Mouse (Mus musculus): ENCODE results near the gene Platr17.
"Not testable (repeated sequence)": the region's sequence is repeated elsewhere in the genome, so short reads cannot be mapped to it uniquely, and the experiment has no call there.

Platr17 gene

DNA sequence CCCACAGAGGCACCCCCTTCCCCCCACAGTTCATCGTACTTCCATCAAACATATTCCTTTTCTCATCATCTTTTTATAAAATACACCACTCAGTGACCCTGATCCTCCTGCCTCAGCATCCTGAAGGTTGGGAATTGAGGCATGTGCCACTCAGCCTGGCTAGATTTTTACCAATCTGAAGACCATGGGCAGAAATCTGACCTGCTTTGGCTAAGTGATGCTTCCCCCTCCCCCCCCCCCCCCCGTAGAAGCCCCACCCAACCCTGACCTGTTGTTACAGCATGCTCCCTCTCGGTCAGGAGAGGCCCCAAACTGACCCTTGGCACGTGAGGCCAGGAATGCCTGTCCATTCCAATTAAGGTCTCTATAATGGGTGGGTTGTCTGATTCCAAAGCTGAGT, at the start of gene Platr17:
TSS of gene Platr17 (plus strand) at position 301 of the 400 bp plus-strand sequence.
- not testable (repeated sequence) for DNase-seq

DNA sequence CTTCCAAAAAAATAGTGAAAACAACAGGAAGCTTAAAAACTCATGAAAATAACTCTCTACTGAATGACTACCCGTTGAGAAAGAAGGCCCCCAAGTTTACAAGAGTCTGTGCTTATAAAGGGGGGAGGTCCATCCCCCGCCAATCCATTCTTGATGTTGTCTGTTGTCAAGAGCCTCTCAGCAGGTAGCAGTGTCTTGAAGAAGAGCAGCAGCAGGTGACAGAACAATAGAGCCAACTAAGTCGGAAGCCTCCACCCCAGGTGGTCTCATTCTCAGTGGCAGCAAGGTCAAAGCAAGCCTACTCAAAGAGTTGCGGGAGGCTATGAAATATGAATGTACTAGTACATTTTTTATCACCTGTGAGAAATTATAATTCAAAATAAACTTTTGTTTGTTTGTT, 47.1 kb upstream of the Platr17 start:
- DNase-seq: no peak

DNA sequence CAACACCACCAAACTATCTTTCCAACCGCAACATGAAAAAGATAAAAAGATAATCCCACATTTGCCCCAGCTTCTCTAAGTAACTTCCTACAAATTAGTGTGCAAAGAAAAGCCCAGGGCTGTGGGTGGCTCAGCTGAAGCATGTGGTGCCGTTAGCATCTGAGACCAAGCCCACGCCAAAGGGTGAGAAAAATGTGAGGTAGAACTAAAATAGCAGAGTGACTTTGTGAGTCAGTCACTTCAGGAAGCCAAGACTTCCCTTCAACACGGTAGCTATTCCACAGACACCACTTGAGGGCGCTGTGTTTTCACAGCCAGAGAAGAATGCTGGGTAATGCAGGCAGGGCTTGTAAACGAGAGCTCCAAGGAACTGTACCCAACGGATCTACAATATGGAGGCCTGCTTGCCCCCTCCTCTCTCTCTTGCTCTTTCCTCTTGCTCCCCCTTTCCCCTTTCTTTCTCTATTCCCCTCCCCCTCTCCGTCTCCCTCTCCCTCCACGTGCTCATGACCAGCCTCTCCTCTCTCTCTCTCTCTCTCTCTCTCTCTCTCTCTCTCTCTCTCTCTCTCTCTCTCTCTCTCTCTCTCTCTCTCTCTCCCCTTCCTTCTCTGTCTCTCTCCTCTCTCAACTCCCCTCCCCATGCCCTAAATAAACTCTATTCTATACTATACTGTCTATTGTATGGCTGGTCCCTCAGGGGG, 39.5 kb upstream of the Platr17 start:
- peak; percentile 17 to 45 for DNase-seq

DNA sequence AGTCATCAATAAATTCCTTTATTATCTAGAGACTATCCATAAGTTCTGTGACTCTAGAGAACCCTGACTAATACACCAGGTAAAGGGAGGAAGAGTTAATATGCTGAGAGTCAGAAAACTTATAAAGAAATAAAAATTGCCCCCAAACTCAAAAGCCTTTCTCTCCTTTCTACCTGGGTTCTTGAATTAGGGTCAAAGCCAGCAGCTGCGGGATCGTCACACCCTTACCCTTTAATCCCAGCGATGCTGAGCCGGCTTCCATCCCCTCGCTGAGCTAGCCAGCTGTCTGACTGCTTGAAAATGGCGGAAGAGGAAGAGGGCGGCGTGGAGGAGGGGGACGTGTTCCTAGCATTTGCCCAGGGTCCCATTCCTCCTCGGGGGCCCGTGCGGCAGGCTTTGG, 31.4 kb upstream of the Platr17 start, which contains the start of gene Gm7029:
TSS of gene Gm7029 (plus strand) at position 301 of the 400 bp plus-strand sequence.
- DNase-seq: not testable (repeated sequence)

DNA sequence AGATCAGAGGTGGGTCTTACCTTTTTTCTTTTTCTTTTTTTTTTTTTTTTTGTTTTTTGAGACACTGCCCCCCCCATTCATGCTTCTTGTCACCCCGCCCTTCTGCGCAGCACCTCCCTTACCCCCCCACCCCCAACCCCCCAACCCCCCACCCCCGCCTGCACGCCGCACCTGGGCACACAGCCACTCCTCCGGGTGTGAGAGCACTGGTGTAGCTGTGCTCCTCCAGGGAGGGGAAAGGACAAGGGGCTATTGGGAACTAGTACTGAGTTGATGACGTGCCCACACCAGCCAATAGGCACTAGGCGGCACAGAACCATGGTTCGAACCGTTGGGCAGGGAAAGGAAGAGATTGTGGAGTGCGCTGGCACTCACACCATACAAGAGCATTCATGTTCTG, 30.5 kb upstream of the Platr17 start:
- peak; percentile 35 to 54 for DNase-seq

DNA sequence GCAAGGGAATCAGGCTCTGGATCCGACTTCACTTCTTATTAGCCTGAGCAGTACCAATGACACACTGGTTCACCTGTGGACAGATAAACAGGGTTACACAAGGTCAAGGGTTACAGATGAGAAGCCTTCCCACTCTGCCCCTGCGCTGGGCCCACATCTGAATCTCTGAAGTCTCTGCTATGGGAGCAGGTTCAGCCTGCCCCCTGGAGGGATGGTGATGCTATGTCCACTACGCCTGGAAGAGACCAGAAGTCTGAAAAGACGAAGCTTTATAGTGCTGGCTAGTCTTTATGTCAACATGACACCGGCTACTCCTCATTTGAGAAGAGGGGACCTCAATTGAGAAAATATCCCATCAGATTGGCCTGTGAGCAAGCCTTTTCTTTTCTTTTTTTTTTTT, 29.1 kb upstream of the Platr17 start:
- DNase-seq: not testable (repeated sequence)

DNA sequence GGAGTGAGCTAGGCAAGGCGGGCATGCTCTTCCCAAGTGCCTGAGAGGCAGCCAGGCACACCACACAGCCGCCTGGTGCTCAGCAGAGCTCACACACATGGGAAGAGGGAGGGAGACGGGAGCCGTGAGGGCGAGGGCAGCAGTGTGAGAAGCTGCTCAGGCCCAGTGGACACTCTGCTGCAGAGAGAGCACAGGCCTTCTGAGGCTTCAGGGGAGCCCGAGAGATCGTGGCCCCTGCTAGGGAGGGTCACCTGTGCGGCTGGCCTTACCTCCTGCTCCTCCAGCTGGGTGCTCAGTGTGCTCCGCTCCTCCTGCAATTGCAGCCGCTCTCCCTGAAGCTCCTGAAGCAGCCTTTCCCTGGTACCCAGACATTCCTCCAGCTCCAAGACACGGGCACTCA, 20.6 kb upstream of the Platr17 start:
- DNase-seq: not testable (repeated sequence)

DNA sequence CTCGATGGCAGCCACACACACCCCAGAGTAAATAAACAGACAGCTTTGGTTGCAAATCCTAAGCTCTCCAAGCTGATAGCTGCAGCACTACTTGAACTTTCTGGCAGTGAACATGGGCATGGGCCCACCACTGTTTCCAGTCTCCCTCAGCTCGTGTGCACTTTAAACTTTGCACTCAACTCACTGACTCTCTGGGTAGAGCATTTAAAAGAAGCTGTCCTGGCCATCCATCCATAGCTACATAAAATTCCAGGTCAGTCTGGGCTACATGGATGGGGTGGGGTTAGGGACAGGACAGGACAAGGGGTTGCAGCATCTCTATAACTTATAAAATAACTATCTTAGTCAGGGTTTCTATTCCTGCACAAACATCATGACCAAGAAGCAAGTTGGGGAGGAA, 17.1 kb upstream of the Platr17 start:
- DNase-seq: not testable (repeated sequence)

DNA sequence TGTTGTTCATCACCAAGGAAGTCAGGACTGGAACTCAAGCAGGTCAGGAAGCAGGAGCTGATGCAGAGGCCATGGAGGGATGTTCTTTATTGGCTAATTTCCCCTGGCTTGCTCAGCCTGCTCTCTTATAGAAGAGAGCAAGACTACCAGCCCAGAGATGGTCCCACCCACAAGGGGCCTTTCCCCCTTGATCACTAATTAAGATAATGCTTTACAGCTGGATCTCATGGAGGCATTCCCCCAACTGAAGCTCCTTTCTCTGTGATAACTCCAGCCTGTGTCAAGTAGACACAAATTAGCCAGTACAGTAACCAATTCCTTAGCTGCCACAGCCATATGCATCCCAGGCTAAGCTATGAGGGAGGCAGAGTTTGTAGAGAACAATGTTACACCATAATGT, 16.7 kb upstream of the Platr17 start:
- not testable (repeated sequence) for DNase-seq

DNA sequence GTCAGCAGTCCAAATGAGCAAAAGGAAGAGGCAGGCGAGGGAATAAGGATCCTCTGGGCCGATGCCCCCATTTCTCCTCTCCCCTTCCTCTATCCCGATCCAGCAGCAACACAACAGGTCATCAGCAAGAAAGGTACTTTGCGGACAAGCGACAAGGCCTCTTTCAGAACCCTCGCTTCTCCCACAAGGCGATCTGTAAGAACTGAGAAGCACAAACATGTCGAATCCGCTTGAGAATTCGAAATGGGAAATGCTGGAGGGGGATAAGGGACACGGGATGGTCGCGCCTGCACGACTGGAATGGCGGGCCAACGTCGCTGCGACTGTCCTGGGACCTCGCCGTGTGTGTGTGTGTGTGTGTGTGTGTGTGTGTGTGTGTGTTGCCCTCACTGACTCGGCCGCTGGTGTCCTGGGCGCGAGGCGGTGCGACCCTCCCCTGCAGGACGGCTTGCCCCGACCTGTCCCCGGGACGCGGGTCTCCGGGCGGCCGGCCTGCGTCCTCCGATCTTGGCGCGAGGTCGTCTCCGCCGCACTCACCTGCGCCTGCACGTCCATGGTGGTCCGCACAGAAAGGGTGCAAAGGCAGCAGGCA, 14.9 kb upstream of the Platr17 start:
- not testable (repeated sequence) for DNase-seq

DNA sequence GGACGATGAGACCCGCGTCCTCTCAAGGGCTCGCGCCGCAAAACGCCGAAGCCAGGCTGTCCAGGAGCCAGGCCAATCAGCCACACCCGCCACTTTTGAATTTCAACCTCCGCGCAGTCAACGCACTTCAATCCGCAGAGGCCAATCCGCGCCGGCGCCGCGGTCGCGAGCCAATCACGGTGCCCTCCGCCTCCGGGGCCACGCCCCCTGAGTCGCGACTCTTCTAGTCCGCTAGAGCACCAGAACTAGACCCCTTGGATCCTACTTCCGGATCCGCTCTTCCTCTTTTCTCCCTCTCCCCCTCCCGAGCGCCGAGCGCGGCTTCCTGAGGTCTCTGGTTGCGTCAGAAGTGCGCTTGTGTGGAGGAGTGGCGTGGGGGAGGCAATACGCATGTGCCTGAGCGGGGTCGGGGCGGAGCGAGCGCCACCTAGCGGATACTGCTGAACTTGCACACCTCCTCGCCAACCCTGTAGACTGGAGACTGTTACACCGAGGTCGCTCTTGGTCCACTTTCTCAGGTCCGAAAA, 14.3 kb upstream of the Platr17 start, which contains the start of gene Kifc1:
TSS of gene Kifc1 (minus strand) at position 129 of the 527 bp plus-strand sequence.
- DNase-seq: peak; percentile 100

DNA sequence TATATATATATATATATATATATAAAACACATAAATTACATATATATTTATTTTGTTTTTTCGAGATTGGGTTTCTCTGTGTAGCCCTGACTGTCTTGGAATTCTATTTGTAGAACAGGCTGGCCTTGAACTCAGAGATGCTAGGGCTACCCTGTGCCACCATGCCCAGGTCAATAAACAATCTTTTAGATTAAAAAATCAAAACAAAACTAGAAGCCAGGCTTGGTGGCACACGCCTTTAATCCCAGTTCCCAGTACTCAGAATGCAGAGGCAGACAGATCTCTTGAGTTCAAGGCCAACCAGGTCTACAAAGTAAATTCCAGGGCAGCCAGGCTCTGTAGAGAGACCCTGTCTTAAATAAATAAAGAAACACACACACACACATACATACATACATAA, 13.6 kb upstream of the Platr17 start:
- no peak for DNase-seq

DNA sequence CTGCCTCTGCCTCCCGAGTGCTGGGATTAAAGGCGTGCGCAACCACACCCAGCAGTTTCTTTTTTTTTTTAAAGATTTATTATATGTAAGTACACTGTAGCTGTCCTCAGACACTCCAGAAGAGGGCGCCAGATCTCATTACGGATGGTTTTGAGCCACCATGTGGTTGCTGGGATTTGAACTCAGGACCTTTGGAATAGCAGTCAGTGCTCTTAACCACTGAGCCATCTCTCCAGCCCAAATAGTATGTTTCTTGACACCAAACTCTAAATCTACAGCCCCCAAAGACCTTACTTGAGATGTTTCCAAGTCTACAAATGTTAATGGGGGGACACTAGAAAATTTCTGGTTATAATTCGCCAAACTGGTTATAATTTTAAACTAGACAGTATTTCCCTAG, 13.0 kb upstream of the Platr17 start:
- not testable (repeated sequence) for DNase-seq

DNA sequence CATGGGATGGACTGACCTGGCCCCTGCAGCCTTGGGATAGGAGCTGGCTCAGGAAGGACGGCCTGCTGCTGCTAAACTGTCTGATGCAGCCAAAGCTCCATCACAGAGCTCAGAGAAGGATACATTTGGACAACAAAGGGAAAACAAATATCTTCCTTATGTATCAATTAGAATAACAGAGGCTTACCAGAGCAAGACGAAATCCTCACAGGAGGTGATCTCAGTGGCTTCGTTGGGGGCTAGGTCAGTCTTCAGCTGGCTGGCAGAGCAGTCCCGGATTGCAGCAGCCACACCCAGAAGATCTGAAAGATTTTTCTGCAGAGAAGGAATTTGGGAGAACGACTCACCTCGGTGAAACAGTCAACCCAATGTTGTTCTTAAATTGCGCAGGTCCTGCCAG, 12.5 kb upstream of the Platr17 start:
- no peak for DNase-seq

DNA sequence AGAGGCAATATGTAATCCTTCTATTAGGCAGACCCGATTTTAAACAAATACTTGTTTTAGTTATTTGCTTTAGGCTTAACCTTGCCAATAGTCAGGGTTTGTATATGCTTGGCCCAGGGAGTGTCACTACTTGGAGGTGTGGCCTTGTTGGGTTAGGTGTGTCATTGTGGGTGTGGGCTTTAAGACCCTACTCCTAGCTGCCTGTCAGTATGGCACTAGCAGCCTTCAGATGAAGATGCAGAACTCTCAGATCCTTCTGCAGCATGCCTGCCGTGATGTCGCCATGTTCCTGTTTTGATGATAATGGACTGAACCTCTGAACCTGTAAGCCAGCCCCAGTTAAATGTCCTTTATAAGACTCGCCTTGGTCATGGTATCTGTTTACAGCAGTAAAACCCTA, 11.9 kb upstream of the Platr17 start:
- not testable (repeated sequence) for DNase-seq

DNA sequence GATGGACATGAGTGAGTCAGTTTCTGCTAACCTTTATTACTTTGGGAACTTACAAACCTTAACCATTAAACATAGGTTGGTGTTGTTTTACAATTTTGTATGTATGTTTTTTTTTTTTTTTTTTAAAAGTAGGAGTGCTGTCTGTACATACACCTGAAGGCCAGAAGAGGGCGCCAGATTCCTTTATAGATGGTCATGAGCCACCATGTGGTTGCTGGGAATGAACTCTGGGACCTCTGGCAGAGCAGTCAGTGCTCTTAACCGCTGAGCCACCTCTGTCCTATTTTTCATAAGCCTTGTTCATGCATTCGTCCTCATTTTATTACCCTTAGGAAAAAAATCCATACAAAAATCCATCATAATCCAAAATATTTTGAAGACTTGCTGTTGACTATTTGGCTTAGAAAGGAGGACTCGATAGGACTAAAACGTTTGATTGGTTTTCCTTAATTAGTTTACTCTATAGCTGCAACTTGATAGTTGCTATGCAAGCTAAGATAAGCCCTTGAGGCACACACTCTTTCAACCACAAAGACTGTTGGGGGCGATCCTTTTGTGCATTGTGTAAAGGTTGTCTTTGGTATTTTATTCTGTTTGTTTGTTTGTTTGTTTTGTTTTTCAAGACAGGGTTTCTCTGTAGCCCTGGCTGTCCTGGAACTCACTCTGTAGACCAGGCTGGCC, 7.7 kb upstream of the Platr17 start:
- peak in 1 of 2 experiments; percentile 62 for DNase-seq

DNA sequence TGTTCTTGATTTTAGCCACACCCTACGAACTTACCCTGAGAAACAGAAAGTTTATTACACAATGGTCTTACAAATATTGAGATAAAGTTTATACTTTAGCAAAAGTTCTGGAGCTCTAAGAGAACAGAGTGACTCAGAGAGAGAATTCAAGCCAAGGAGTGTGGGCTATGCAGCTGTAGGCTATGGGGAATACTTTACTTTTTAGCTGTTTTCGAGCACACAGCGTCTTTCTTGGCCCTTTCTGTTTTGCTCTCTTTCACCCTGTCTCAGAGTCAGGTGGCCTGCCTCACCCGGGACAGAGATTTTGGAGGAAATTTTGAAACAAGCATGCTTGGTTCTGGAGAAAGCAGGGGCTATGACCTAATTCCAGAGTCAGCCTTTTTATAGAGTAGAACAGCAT, 6.7 kb upstream of the Platr17 start:
- DNase-seq: not testable (repeated sequence)

DNA sequence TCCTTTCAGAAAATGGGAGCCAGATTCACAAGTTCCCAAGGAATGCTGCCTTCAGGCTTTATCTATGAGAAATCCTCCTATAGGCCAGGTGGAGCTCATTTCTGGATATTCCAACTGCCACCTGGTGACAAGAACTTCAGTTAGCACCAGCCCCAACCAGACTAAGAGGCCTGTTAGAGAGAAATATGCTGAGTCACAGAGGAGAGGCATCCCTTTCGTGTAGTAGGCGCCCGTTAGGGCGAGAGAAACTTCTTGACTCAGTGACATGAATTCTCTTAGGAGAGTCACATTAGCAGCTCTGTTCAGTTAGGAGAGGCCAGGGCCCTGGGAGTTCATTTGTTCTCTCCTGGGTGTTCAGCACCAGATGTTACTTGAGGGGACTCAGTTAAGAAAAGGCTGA, 5.3 kb upstream of the Platr17 start:
- no peak for DNase-seq

DNA sequence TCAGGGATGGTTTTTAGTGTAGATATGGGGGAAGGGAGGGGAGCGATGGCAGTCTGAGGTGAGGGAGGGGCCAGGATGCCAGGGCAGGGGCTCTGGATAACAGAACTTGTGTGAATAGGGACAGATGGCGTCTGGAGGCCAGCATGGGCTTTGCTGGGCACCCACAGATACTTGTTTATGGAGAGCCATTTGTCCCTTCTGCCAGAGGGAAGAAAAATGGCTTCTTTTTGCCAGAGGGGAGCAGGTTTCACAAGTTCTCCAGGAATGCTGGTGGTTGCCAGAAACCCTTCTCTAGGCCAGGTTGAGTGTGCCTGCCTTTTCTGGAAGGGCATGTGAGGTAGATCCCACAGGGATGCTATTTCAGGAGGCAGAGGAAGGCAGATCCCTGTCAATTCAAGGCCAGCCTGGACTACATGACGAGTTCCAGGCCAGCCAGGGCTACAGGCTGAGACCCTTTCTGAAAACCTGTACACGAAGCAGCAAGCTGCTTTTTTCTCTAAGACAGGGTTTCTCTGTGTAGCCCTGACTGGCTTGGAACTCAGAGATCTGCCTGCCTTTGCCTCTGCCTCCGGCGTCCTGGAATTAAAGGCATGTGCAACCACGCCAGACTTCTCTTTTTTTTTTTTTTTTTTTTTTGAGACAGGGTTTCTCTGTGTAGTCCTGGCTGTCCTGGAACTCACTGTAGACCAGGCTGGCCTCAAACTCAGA, 4.5 kb upstream of the Platr17 start:
- no peak for DNase-seq

DNA sequence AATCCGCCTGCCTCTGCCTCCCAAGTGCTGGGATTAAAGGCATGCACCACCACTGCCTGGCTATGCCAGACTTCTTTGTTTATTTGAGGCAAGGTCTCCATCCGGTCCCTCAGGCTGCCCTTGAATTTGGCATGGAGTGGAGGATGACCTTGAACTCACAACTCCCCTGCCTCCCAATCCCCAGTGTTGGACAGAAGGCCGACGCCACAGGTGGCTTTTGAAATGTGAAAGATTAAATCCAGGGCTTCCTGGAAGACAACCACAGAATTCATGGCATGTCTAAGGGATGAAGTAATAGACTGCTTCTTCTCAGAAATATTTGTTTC, 4.0 kb upstream of the Platr17 start:
- no peak for DNase-seq

DNA sequence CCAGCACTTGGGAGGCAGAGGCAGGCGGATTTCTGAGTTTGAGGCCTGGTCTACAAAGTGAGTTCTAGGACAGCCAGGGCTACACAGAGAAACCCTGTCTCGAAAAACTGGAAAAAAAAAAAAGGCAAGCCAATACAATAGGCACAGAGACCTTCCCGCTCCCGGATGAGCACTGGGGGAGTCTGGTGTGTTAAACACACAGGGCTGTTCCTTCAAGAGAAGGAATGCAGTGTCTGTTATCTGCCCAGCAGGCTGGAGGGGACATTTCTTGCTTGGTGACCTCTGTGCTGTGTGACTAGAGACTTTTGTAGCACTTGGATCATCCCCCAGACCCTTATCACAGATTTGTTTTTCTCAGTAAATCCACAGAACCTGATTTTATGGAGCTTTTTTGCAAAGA, 3.3 kb upstream of the Platr17 start:
- no peak for DNase-seq

DNA sequence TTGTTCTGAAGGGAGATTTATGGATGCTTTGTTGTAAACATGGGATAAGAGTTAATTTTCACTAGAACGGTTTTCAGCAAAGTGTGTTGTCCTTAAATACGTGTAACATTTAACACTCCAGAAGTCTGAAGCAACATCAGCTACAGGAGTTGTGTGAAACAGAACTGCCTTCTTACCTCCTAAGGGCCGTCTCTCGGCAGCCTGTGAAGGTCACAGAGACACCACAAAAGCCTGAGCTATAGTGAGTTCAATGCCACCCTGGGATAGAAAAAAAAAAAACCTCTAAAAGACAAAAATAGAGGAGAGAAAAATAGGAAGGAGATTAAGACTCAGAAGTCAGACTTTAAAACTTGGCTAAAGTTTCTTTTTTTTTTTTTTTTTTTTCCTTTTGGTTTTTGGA, 2.9 kb upstream of the Platr17 start:
- no peak for DNase-seq

DNA sequence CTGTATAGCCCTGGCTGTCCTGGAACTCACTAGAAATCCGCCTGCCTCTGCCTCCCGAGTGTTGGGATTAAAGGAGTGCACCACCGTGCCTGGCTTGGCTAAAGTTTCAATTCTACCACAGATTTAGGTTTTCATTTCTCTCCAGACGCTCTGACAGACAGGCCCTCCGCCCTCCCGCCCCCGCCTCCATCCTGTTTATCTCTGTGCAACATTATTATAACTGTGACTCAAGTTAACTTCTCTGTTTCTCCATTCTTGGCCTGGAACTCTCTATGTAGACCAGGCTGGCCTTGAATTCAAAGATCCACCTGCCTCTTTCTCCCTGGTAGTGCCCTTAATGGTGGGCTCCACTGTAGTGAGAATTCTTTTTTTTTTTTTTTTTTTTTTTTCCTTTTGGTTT, 2.4 kb upstream of the Platr17 start:
- DNase-seq: no peak
